Mouse (Mus musculus) heart, postnatal 4 days (tissue): ENCODE data around the gene Hs3st6. TPM values are rescaled to one million over a fixed set of nuclear protein-coding genes. Genes with fewer than 3 reads are reported as not detected.

Experiments used
- DNase-seq: peaks from one replicate; pipeline ENCODE4 v3.0.0; 2021
- total RNA-seq, 2 experiments: library from RNA; stranded (reverse); gene quantifications; 2 replicates each; pipeline ENCODE4 v1.2.3; 2021

Hs3st6 gene
- total RNA-seq, 2 experiments from 2014 or later: 0.20 TPM; not detected in 1

DNA sequence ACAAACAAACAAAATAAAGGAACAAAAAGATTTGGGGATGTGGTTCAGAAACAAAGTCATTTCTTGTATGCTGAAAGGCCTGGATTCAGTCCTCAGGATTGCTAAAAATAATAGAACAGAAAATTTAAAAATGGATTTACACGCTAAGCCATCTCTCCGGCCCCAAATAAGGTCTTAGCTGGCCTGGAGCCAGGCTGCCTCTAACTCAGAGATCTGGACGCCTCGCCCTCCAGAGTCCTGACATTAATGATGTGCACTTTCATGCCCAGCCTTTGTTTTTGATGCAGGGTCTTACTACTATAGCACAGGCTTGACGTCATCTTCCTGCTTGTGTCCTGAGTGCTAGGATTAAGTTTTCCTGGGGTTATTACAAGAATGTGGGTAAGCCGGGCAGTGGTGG is 23.7 kb upstream of the Hs3st6 start:
- peak; percentile 56 for DNase-seq

DNA sequence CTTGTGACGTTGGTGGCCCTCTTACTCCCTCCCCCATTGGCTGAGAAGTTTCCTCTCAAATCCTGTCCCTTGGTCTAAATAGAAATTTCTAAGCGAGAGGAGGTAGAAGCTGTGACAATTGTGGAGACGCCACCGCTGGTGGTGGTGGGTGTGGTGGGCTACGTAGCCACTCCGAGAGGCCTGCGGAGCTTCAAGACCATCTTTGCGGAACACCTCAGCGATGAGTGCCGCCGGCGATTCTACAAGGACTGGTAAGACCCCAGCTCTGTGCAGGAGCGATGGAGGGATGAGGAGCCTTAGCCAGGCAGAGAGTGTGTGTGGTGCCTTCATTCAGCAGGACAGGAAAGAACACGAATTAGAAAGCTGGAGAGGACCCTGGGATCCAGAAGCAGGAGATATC is 22.0 kb upstream of the Hs3st6 start:
- no peak for DNase-seq

DNA sequence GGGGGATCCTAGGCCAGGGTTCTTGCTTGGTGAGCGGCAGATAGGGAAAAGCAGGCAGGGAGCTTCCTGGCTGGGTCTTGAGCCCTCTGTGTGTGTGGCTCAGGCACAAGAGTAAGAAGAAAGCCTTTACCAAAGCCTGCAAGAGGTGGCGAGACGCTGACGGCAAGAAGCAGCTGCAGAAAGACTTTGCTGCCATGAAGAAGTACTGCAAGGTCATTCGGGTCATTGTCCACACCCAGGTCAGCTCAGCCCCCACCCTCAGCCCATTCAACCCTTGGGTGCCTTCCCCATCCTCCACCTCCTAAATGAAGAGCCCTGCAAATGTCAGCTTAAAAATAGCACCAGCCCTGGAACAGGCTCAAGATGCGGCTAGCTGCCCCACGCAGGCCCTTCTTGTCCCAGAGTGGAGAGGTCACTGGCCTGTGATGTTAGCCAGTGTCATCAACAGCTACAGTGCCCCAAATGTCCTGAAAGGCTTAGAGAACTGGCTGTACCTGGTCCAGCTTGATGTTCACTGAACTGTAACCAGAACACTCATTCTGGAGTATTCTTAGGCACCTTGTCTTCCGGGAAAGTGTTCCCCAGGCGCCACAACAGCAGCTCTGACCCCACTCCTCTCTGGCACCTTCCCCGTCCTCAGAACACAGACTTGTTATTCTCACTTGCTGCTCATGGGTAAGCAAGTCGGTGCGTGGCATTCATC is 20.4 kb upstream of the Hs3st6 start:
- peak; percentile 68 for DNase-seq

DNA sequence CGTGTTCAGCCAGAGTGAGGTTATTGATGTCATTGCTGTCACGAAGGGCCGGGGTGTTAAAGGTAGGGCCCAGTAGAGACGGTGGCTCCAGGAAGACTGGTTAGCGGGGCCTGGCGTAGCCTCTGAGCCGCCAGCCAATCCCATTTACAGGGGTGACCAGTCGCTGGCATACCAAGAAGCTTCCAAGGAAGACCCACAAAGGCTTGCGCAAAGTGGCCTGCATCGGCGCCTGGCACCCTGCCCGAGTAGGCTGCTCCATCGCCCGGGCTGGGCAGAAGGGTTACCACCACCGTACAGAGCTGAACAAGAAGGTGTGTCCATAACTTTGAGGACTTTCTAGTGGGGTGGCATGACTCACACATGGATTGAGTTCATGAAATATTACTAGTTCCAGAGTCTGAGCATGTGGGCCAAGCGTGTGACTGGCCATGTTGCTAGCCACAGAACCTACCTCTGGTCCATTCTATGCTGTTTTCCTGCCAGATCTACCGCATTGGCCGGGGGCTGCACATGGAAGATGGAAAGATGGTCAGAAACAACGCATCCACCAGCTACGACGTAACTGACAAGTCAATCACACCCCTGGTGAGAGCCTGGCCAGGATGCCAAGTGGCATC is 19.2 kb upstream of the Hs3st6 start:
- DNase-seq: no peak

DNA sequence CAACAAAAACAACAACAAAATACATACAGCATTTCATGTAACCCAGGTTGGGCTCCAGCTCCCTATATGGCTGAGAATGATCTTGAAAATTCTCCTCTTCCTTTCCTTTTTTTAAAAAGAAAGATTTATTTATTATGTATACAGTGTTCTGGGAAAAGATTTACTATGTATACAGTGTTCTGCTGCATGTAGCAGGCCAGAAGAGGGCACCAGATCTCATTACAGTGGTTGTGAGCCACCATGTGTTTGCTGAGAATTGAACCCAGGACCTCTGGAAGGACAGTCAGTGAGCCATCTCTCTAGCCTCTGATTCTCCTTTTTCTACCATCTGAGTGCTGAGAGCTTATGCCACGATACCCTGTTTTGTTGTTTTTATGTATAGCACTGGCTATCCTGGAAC is 18.3 kb upstream of the Hs3st6 start:
- DNase-seq: no peak

DNA sequence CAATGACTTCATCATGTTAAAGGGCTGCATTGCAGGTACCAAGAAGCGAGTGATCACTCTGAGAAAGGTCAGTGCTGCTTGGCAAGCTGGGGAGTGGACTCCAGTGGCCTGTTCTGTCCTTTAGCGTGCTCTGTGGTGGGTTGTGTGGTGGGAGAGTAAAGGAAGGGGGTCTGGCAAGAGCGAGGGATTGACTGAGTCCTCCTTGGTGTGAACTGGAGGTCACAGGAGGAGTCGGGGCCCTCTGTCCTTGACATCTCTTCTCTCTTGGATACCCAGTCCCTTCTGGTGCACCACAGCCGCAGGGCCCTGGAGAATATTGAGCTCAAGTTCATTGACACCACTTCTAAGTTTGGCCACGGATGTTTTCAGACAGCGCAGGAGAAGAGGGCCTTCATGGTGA is 17.3 kb upstream of the Hs3st6 start:
- DNase-seq: no peak

DNA sequence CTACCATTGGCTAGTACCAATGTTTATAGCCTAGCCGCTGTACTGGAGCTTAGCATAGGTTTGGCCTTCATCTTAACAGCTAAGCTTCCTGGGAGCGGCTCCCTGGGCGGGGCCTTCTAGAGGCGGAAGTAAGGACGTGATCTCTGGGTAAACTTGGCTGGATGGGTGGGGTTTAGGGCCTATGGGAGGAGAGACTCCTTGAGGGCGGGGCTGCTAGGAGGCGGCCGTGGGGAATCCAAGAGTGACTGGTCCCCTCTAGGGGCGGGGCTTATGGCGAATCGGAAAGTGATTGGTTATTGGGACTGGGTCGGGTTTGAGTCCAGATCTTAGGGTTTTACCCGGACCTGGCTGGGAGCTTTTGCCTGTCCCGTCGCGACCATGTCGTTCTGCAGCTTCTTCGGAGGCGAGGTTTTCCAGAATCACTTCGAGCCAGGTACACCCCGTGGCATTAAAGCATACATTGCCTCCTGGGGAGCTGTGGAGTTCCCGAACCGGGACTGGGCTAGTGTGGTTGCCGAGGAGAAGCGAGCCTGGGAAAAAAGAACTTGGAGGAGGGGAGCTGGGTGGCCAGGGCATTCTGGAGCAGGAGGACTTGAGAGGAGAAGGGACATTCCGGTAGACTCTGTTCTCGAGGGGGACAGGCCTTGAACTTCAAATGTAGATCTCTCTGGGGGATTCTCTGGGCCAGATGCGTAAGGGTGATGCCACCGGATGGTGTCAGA is 16.3 kb upstream of the Hs3st6 start, which contains the start of gene Msrb1:
Gene Msrb1, plus strand, starts transcription at position 313 of the 722 bp plus-strand sequence.
- DNase-seq: peak; percentile 96

DNA sequence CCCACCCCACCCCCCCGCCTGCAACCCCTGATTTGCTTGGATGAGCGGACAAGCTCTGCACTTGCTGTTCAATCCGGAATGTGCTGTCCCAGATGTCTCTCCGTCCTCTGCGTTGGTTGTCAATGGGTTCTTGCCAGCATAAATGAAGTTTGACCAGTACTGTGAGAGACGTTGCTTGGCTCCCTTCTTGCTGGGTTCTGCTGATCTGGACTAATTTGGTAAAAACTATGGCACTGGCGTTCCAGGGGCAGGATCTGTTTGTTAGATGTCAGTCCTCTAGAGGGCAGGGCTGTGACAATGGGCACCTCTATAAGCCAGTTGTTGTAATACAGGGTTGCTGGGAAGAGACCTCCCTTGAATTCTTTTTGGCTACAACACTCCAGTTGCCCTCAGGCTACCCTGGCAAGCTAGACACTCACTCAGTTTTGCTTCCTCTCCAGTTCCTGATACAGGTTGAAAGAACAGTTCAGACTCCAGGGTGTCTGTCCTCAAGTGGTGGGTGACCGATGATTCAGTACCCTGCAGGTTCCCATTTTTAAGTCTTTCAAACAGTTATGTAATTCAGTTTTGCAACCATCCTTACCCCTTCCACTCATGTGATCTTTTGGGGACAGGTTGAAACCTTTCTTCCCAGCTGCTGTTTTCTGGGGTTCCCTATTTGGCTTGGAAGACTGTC is 15.5 kb upstream of the Hs3st6 start:
- no peak for DNase-seq

DNA sequence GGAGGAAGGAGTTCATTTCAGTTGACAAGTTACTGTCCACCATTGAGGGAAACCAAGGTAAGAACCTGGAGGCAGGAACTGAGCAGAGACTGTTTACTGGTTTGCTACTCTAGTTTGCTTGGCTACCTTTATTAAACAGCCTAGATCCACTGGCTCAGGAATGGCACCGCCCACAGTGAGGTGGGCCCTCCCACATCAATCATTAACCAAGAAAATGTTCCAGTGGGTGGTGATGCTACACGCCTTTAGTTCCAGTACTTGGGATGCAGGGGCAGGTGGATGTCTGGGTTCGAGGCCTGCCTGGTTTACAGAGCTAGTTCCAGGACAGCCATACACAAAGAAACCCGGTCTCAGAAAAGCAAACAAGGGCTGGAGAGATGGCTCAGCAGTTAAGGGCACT is 14.6 kb upstream of the Hs3st6 start:
- DNase-seq: no peak

DNA sequence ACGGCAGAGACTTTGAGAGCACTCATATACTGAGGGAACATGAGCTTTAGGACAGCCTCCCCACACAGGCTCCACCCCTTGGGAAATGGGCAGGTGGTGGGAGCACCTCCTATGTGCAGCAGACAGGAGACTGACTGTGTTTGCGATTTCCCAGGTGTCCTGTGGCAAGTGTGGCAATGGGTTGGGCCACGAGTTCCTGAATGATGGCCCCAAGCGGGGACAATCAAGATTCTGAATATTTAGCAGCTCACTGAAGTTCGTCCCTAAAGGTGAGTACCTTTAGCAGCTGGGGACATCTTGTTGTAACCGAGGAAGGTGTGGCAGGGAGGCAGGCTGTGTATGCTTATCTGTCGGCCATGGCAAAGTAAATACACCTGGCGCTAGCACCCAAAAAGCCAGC is 12.9 kb upstream of the Hs3st6 start:
- no peak for DNase-seq

DNA sequence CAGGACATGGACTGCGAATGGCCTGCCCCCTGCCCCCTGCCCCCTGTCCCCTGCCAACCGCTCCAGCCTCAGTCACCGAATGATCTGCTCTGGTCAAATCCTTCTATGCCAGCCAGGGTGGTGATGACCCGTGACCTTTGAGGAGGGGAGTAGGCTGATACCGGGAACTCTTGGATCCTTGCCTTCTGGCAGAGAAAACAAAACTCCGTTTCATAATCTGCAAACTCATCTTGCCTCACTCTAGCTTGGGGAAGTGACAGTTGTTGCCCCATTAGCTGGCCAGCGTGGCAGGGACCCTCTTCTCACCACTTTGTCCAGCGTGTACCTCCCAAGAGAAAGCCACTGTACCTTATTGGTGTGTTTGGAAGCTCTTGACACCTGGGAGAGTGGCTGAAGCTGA is 10.5 kb upstream of the Hs3st6 start:
- no peak for DNase-seq

DNA sequence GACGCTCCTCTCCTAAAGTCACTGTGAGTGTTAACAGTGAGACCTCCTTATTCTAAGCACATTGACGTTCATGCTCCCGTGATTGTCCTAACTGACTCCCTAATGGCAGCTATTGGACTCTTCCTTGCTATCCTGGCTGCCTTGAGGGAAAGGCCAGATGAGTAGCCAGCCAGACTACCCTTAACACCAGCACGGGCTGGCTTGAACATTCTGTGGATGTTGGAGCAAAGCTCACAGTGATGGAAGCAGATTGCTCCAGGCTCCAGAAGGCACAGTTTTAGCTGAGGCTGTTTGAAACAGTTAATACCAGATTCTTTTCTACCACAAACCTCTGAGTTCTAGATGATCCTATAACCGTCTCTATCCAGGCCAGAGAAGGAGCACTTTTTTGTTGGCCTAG is 8.9 kb upstream of the Hs3st6 start:
- no peak for DNase-seq

DNA sequence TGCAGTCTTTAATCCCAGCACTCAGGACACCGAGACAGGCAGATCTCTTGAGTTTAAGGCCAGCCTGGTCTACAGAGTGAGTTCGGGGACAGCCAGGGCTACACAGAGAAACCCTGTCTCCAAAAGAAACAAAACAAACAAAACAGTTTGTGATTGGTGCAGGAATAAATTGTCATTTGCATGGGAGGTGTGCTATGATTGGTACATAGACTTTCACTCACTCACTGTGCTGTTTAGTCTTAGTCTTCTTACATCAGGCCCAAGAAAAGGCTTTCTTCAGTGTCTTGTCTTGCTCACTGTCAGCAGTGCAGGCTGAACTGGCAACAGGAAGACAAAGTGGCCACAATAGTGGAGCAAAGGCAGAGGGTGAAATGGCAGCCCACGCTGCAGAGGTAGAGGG is 8.4 kb upstream of the Hs3st6 start:
- no peak for DNase-seq

DNA sequence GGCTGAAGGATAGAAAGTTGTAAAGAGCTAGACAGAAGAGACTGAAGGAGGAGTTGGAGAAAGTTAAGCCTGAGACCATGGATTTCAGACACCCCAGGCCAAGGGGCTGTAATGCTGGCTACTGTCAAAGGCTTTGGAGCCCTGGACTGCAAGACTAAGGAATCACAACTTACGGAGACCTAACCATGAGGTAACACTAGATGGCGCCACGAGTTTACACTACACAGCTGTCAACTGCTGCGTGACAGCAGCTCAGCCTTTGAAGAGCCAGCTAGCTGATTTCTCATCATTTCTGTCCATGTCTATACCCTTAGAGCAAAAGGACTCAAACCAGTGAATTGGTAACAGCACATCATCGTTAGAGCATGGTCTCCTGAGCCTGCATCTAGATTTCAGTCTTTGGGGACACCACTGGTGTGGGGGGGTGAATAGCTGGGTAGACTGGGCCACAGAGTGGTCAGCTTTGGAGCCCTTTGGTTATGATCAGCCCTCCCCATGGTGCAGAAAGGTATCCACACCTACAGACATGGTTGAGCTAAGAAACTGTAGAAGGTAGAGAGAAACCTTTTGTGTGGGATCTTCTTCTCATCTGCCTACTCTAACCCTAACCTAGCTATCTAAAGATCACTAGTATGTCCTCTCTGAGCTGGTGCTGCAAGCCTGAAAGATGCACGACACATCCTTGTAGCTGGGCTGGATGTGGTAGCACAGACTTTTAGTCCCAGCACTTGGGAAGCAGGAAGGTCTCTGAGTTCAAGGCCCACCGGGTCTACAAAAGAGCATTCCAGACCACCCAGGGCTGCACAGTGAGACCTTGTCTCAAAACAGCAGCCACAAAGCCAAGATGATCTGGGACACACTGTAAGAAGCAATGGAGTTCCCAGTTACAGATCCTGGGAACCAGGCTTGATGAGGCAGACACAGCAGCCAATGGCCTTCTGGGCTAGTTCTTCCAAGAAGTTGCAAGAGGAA is 7.0 kb upstream of the Hs3st6 start:
- peak; percentile 91 for DNase-seq

DNA sequence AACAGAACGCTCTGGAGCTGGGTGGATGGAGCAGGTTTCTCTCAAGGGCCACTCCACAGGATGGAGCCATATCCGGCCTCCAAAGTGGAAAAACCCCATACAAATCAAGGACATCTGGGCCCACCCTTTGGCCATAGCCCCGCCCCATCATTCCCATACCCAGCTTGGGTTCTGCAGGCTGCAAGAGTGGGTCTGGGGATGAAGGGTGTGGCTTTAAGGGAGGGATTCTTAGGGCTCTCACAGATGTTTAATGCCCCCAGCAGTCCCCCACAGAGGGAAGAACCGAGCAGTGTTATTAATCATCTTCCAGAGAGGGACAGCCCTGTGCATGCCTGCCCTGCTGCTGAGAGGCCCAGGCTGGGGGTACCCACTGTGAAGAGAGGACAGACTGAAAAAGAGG is 5.8 kb upstream of the Hs3st6 start:
- DNase-seq: no peak

DNA sequence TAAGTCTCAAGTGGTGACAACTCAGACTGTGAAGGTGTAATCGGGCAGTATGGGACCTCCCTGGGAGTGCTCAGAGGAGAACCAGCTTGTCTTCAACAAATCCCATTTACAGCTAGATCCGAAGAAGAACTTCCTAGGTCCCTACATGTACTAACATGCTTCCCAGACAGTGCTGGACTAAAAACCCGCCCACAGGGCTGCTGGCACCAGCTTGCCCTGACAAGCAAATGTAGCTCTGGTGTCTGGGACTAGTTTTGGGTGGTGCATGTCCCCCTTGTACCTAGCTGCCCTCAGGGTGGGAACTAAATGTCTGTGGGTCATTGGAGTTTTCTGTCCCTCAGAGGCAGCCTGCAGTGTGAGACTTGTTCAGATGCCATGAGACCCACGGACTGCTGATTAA is 1.3 kb upstream of the Hs3st6 start:
- DNase-seq: no peak

DNA sequence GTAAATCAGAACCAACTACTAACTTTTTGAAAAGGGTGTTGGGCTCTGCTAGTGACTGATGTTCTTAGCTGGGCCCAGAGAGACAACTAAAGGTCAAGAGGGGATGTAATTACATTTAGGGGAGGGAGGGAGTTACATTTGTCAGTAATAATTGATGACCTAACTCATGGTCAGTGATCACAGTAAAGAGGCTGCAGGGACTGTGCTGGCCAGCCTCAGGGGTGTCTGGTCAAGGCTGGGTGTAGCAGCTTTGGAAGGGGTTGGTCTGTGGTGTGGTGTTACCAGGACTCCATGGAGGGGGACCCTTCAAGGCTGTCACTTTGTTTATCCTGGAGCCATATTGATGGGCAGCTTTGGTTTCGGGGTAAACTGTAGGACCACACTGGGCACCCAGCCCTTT is 4.6 kb downstream of the Hs3st6 start:
- DNase-seq: no peak

DNA sequence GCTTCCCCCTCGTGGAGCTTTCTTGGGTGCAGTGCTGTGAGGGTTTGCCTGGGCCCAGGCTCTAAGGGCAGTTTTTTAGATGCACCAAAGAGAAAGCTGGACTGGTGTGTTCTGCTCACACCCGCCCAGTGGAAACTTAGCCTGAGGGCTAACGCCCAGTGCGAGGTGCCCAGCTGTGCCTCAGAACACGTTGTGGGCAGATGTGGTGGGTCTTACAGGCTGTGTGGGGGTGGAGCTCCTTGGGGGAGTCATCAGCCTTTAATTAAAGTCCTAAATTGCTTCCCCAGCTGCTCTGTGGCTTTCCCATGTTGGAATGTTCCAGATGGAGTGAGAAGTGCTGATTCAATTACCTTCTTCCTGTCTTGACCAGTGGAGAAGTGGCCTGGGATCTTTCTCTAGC is 8.3 kb downstream of the Hs3st6 start:
- no peak for DNase-seq

DNA sequence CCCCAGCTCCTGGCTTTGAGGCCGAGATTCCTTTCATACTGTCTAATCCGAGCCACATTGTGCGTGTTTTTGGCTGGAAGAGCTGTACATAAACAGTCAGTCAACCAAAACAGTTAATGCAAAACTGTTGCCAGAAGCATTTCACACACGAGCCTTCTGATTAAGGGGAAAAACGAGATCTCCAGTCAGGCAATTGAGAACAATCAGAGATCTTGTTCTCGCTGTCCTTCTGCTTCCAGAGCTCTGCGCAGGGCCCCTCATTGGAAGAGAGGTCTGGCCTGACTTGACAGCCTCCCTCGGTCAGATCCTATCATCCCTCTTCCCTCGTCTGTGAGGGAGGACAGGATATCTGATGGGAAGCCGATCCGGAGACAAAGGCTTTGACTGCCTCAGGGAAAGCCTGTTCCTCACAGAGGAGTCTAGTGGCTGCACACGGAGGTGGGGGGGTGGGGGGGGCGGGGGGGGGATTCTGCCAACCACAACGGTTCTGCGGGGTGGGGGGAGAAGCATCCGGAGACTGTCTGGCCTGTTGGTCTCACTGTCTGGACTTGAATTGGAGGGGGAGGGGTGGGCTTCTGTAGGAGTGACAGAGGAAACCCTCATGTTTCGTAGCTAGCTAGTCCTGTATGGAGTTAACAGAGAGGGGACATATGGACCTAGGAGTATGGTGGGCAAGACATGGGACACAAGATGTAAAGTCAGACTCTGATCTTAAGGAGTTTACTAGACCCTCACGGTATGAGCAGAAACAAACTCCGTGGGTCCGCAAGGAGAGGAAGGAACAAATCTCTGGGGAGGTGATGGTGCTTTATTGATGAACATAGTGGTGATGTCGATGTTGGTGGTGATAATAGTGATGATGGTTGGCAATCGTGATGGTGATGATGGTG is 12.5 kb downstream of the Hs3st6 start:
- no peak for DNase-seq

DNA sequence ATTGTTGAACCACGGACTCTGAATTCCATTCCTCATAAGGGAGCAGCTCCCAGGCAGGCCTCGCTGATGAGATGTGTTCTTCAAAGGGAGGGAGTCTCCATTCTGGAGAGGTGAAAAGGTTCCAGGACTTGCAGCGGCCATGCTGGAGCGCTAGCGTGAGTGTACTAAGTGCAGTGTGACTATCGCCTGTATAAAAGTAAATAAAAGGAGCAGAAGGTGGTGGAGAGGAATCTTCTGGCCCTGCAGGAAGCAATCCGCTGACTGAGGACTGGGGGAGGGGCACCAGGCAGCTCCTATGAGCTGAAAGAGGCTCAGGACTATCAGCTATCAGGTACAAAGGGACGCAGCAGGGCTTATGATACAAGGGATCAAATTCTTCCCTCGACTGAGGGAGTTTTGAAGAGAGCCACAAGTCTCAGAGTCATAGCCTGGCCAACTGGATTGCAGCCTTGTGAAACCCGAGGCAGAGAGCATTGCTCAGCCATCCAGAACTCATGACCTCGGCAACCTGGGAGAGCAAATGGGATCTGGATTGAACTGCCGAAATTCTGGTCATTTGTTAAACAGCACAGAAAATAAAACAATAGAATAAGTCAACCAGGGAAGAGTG is 13.6 kb downstream of the Hs3st6 start:
- no peak for DNase-seq

DNA sequence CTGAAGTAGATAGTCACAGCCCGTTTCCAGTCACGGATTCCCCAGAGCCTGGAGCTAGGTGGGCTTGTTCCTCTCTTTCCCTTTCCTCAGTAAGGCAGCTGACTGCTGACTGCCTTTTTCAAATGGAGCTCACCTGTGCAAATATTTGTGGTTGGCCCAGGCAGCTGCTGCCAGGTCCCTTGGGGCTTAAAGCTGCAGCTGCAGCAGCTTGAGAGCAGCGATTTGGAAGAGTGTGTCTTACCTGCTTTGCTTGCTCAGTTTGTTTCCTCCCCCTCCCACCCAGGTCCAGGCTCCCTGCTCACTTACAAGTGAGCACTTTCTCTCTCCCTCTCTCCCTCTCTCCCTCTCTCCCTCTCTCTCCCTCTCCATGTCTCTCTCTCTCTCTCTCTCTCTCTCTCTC is 16.4 kb downstream of the Hs3st6 start:
- DNase-seq: no peak
